Mouse (Mus musculus): ENCODE measurements around the gene Ifit2. TPM values are rescaled to one million over a fixed set of nuclear protein-coding genes. Genes with fewer than 3 reads are reported as not detected.

Ifit2 gene
- polyA plus RNA-seq, 1 experiment, result 0.11 TPM

GRCm38 (mm10) chr19:34526321-34526923 is 24.1 kb upstream of the Ifit2 start:
- no peak for TF ChIP-seq GATA1 (IDR thresholded peaks at IDR 0.05; ENCODE audit: low read length)

DNA sequence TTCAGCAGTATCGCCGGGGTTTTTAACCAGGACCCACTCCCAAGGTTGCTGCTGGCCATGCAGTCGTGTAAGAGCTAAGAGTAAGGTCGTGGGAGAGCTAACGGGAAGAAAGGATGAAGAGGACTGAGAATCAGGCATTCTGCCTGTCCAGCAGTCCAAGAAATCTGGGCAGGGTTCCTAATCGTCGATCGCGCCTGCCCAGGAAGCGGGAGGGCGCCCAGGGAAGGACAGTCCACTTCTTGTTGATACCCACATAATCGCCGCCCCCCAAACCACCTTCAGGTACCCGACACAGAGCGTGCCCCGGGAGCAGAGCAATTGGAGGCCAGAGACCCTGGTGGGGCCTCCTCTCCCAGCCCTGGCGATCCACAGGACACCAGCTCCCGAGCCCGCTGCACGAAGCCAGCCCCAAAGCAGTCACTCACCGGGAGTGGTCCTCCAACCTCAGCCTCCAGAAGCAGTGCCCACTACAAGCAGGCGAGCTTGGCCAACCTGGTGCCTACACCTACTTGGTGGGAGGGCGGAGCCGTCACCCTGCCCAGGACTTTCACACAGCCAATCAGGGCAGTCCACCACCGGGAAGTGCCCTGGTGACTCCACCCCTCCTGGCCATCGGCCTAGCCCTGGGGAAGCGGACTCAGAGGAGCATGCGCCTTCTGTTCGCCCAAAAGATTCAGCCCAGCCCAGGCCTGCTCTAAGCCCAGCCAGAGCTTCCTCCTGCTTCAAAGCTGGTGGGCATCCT is 23.4 kb upstream of the Ifit2 start, which contains the start of gene Lipa:
Gene Lipa (minus strand): TSS at position 534 of the 742 bp plus-strand sequence.
- TF ChIP-seq GATA1 (IDR thresholded peaks at IDR 0.05; ENCODE audit: low read length), result no peak

- TF ChIP-seq GATA1 (IDR thresholded peaks at IDR 0.05; ENCODE audit: low read length), result no peak
Observed at GRCm38 (mm10) chr19:34532061-34532751, 18.3 kb upstream of the Ifit2 start.

- TF ChIP-seq GATA1 (IDR thresholded peaks at IDR 0.05; ENCODE audit: low read length), result no peak
Observed at GRCm38 (mm10) chr19:34539422-34539821, 11.1 kb upstream of the Ifit2 start.

GRCm38 (mm10) chr19:34546211-34546610 is 4.3 kb upstream of the Ifit2 start:
- TF ChIP-seq GATA1 (IDR thresholded peaks at IDR 0.05; ENCODE audit: low read length), result no peak

- no peak for TF ChIP-seq GATA1 (IDR thresholded peaks at IDR 0.05; ENCODE audit: low read length)
Observed at GRCm38 (mm10) chr19:34547976-34548375, 2.5 kb upstream of the Ifit2 start.

DNA sequence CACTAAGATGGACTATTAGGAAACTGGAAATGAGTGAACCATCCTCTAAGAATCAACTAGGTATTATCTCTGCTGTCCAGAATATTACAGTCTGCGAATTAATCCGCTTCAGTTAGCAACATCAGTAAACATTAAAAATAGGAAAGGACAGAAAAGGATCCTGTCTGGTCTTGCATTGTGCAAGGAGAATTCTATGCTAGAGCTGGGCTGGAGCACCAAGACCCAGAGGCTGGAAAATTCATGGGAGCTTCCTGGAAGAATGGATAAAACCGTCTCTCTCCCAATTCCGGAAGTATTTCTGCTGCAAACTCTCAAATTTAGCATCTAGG is 325 bp upstream of the Ifit2 start:
- no peak for TF ChIP-seq GATA1 (IDR thresholded peaks at IDR 0.05; ENCODE audit: low read length)

DNA sequence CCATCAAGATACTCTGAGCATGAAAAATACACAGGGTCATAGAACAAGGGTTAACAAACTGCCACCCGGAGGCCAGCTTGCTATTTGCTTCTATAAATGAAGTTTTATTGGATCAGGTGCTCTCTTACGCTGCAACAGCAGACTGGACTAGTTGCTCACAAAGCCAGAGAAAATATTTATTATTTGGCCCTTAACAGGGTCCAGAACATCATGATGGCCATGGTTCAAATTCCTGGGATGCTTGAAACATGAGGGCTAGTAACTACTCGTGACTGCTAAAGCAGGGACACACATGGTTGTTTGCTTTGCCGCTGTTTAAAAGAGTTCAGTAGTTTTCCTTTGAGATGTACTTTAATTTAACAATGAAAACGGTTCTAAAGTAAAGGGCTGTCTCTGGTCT is 1.5 kb downstream of the Ifit2 start:
- TF ChIP-seq GATA1 (IDR thresholded peaks at IDR 0.05; ENCODE audit: low read length), result no peak

DNA sequence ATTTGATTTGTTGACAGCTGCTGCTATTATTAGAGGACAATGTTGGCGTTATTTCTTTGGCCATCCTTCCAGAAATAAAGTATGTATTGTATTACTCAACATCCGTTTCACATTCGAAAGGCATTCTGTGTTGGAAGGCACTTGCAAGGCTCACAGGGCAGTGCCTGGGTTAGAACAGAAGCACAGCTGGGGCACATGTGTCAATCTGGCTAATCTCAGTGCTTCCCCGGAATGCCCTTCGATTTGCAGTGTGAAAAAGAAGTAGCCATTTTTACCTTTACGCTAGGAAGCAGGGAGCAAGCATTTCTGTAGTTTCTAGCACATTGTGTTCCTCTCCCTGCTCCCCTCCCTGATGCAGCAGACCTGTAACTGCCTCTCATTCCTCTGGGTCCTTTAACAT is 2.5 kb downstream of the Ifit2 start:
- no peak for TF ChIP-seq GATA1 (IDR thresholded peaks at IDR 0.05; ENCODE audit: low read length)

DNA sequence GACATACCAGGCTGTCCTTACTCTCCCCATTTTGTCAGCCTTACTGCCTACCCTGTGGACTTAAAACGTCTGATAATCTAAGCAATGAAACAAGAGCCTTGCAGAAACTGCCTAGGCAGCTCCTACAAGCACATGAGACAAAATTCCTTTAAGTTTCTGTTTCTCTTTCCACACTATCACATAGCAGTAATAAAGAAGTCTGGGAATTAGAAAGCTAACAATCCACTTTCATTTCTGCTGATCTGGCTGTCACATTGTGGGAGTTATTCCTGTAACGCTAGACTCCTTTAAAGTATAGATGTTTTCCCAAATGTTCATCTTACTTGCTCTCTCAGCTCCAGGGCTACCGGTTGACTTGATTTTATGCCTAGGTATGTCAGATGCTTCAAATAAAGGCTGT is 3.0 kb downstream of the Ifit2 start:
- TF ChIP-seq GATA1 (IDR thresholded peaks at IDR 0.05; ENCODE audit: low read length), result no peak

DNA sequence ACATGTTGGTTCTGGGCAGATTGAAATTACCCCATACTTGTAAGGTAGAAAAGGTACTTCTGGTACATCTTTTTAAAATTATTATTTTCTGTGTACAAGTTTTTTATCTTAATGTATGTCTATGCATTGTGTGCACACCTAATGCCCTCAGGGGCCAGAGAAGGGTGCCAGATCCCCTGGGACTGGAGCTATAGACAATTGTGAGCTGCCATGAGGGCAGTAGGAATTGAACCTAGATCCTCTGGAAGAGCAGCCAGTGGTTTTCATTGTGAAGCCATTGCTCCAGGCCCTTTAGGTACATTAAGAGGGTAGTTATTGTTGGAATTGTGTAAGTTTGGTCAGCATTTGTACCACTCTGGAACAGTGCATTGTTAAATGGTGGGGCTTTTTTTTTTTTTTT is 3.6 kb downstream of the Ifit2 start:
- TF ChIP-seq GATA1 (IDR thresholded peaks at IDR 0.05; ENCODE audit: low read length), result no peak

- no peak for TF ChIP-seq GATA1 (IDR thresholded peaks at IDR 0.05; ENCODE audit: low read length)
Observed at GRCm38 (mm10) chr19:34556621-34557020, 6.1 kb downstream of the Ifit2 start.

DNA sequence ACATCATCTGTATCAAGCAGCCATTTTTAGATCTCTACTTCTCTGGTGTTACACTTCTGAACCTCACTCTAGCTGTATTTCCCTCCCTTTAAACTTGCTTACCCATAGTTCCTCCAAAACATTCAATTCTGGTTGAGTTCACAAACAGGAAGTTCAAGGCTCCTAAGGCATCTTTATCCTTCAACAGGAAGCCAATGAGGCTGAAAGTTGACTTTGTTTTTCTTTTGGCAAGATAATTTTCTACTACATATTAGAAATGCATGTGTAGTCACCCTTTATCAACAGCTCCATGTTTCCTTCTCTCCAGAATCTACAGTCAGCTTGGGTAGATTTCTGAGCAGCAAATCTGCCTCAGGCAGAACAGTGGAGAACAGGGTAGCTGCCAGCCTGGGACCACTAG is 12.1 kb downstream of the Ifit2 start:
- TF ChIP-seq GATA1 (IDR thresholded peaks at IDR 0.05; ENCODE audit: low read length), result peak; percentile 27

DNA sequence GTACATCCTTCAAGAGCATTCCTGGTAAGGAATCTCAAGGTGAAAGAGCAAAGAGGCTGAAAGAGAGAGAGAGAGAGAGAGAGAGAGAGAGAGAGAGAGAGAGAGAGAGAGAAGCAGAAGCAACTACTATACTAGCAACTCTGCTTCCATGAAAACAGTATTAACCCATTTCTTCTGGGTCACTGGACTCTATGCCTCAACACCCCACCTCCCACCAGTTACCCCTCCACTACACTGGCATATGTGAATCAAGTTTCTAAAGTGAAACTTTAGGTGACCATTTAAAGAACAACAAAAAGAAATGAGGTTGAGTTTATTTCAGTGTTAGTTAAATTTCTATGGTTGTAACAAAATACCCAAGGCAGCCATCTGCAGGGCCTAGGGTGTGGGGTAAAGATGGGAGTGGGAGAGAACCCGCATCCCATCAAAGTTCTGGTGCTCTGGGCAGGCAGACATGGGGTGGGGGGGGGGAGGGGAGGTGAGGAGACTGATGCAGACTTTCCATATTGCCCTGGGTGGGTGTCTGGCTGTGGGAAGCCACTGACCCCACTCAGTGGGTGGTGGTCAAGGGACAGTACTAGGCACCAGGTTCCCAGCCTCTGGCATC is 15.8 kb downstream of the Ifit2 start:
- TF ChIP-seq GATA1 (IDR thresholded peaks at IDR 0.05; ENCODE audit: low read length), result no peak

GRCm38 (mm10) chr19:34568988-34569895 is 18.7 kb downstream of the Ifit2 start:
- TF ChIP-seq GATA1 (IDR thresholded peaks at IDR 0.05; ENCODE audit: low read length), result no peak
